Mouse (Mus musculus) left cerebral cortex, postnatal 36 days (tissue): ENCODE data around the gene Col25a1. TPM values are rescaled to one million over a fixed set of nuclear protein-coding genes. Genes with fewer than 3 reads are reported as not detected.

ENCODE experiments used
- DNase-seq, 2 experiments: peaks; one replicate each; pipeline ENCODE4 v3.0.0; 2021 to 2022; ENCODE audit warnings: low spot score in 2 of 2, mixed read lengths in 1 of 2
- intact Hi-C: fragments of 180-260 bp; cut with DNase I; formaldehyde crosslinking; loops from one replicate; pipeline ENCODE4 v1.15.1; 2025
- total RNA-seq, 2 experiments: library from RNA; stranded (reverse); gene quantifications; 2 replicates each; pipeline ENCODE4 v1.2.3; 2021

Gene Col25a1
- total RNA-seq, 2 experiments from 2014 or later, result 40.2 to 46.7 TPM

GRCm38 (mm10) chr3:130232944-130233343 lies 101.6 kb downstream of the Col25a1 start:
- intact Hi-C loops, result no loop called here
- no peak for DNase-seq

DNA sequence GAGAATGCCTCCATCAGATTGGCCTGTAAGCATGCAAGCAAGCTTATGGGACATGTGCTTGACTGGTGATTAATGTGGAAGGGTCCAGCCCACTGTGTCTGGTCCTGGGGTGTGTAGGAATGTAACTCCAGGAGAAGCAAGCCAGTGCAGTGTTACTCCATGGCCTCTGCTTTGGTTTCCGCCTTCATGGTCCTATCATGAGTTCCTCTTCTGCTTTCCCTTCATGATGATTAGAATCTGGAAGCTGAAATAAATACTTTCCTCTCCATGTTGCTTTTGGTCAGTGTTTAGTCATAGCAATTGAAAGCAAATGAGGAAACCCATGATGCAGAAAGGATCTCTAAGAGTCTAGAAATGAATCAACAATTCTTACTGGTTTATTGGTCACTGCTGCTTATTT lies 103.9 kb downstream of the Col25a1 start:
- intact Hi-C loops, result no loop called here

GRCm38 (mm10) chr3:130236129-130236528 lies 104.8 kb downstream of the Col25a1 start:
- DNase-seq, result no peak
- intact Hi-C loops, result no loop called here

More for the DNA sequence above, 103.9 kb downstream of the Col25a1 start:
- DNase-seq, result no peak

- intact Hi-C loops, result no loop called here
- DNase-seq, result no peak
Measured at GRCm38 (mm10) chr3:130237852-130238251, 106.6 kb downstream of the Col25a1 start.

DNA sequence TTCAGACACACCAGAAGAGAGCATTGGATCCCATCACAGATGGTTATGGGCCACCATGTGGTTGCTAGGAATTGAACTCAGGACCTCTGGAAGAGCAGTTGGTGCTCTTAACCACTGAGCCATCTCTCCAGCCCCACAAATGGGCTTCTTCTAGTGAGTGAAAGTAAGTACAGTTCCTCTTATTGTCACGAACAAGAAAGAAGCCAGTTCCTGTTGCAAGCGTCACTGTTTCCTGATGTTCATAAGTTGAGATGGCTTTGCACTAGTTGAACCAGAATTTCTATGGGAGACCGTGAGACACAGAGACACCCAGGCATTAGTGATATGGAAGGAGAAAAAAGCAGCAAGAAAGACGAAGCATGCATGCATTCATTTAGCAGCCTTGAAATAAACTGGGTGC lies 110.6 kb downstream of the Col25a1 start:
- no peak for DNase-seq
- intact Hi-C loops, result no loop called here

GRCm38 (mm10) chr3:130242647-130243296 lies 111.5 kb downstream of the Col25a1 start:
- intact Hi-C loops, result no loop called here
- no peak for DNase-seq

- no peak for DNase-seq
- intact Hi-C loops, result no loop called here
Measured at GRCm38 (mm10) chr3:130252355-130252754, 121.1 kb downstream of the Col25a1 start.

DNA sequence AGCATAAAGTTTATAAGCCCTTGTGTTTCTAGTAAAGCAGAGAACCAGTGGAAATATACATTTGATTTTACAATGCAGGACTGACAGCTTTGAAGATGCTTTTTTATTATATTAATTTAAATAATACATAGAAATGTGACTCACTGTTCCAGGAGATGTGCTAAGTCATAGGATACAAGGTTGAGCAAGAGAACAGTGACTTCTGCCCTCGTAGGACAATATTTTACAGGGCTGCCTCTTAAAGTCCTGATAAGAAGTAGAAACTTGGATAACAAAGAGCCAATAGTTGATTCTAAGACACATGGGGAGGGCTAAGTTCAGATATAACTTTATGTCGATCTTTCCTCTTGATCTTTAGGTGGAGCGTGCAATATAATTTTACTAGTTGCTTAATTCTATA lies 124.8 kb downstream of the Col25a1 start:
- DNase-seq, result no peak
- intact Hi-C loops, result no loop called here

GRCm38 (mm10) chr3:130256610-130257009 lies 125.3 kb downstream of the Col25a1 start:
- DNase-seq, result no peak
- intact Hi-C loops, result no loop called here

DNA sequence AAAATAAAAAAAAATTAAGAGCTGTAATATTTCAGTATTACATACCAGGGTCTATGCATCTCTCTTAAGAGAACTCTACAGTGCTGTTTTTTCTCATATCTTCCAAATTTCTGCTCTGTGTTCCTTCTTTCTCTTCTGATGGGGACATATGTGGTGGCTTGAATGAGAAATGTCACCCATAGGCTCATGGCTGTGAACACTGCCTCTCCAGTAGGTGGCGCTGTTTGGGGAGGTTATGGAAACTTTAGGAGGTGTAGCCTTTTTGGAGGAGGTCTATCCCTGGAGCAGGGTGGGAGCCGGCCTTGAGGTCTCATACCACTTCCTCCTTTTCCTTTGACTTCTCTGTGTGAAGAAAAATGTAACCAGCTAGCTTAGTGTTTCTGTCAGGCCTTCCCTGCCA lies 128.4 kb downstream of the Col25a1 start:
- intact Hi-C loops, result no loop called here
- DNase-seq, result no peak

DNA sequence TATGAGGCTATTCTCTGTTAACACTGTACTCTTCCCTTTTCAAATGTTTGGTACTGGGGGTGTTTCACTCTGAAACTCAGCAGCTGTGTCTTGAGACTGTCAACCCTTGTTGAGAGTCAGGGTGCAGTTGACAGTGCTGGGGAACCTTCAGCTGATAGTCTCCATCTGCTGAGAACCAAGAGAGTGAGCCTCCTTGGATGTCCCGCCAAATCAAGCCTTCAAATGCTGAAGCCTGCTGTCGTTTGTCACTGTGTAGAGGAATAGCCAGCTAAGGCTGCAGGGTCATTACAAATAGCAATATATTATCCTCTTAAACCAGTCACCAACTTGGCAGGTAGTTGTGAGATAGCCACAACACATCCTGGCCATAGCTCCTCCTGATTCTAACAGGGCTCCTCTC lies 129.0 kb downstream of the Col25a1 start:
- DNase-seq, result no peak
- intact Hi-C loops, result no loop called here

DNA sequence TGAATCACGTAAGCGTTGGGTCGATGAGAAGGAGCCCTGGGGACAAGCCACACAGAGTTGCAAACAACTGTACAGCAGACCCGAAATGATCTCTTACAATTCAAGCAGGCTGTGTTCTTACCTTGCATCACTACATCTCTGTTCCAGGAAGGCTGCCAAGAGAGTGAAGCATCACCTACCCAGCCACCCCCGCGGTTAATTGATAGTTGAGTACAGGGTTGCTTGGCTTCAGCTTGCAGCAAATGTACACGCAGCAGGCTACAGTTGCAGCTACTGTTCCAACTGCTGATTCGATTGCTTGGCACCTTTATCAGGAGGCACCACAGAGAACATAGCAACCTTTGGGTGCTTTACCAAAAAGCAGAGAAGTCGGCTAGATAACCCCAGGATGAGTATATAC lies 133.8 kb downstream of the Col25a1 start:
- intact Hi-C loops, result loop anchor here (5.0 kb wide), 1 partner anchor 83 kb away; no protein-coding TSS in a partner anchor
- DNase-seq, result no peak

DNA sequence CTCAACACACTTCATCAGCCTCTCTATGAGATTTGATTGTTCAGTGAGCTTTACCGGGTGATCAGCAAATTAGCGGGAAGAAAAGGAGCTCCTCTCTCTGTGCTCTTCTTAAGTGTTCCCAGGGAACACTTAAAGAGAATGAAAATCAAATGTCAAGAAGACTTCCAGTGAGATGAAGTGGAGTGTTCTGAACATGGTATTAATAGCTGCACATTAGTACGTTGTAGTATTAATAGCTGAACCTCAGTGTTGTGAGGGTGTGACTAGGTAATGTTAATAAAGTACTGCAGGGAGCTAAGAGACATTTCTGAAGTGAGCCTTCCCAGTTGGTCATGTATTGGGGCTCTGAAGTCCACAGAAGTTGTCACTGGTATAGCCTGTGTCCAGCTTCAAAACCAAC lies 139.2 kb downstream of the Col25a1 start:
- intact Hi-C loops, result no loop called here
- DNase-seq, result no peak

- no peak for DNase-seq
- intact Hi-C loops, result no loop called here
Measured at GRCm38 (mm10) chr3:130273949-130274348, 142.6 kb downstream of the Col25a1 start.

DNA sequence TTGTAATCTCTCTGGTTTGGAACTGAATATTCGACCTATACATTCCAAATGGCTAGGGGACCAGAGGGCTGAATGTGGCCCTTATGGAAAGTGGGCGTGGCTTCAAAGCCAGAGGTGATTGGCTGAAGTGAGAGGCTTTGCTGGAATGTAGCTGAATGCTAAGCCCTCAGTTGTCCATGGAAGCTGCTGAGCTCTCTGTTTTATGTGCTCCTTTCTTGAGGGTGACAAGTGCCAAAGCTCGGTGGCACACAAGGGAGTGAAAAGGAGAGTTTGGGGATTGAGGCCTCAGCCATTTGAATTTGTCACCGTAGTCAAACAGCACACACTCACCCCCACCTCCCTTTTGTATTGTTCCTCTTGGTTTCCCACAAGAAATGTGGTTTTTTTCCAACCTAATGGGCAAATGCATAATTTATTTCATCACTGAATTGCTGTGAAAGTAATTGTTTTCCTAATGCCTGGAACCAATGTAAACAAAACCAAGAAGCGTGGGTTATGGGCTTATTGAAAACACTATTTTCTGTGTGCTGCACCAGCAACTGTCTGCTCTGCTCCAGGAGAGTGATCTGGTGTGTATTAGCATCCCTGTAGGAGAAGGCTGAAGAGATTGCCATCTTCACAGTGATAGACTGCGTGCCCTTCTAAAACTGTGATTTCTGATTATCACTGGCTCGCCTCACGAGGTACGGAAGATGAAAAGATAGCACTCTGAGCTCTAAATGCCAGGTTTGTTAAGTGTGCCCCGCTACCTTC lies 147.2 kb downstream of the Col25a1 start:
- intact Hi-C loops, result no loop called here
- DNase-seq, result no peak

GRCm38 (mm10) chr3:130283011-130283760 lies 151.9 kb downstream of the Col25a1 start:
- intact Hi-C loops, result no loop called here
- DNase-seq, result no peak

DNA sequence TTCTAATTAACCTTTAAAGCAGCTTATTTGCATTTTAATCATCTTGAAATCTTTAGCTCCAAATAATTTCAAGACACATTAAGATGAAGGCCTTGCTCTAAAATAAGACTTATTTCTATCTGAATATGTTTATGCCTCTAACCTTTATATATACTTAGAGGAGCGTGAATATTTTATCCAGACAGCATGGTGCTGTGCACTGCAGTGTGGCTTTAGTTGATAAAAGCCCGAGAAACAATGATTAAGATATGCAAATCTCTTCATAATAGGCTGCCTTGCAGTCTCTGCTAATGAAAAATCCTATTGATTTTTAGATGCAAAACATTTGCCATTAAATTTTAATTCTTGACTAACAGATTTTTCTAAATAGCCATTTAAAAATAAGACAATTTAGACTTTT lies 156.8 kb downstream of the Col25a1 start:
- intact Hi-C loops, result no loop called here
- DNase-seq, result no peak

- no peak for DNase-seq
- intact Hi-C loops, result no loop called here
Measured at GRCm38 (mm10) chr3:130288756-130289155, 157.5 kb downstream of the Col25a1 start.

DNA sequence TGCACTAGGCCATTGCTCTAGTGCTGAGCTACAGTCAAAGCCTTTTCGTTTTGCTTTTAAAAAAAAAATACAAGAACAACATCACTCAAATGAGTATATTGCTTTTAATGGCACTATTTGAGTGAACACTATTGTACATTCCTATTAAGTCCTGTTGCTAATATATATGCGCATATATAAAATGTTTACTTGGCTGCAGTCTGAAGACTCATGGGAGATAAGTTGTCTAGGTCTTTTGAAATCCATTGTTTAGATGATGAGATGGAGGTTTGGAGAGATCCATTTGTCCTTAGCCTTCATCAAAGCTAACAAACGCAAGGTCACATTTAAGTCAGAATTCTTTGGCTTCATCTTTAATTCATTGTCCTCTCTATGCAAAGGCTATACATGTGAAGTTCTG lies 157.9 kb downstream of the Col25a1 start:
- intact Hi-C loops, result no loop called here
- no peak for DNase-seq

DNA sequence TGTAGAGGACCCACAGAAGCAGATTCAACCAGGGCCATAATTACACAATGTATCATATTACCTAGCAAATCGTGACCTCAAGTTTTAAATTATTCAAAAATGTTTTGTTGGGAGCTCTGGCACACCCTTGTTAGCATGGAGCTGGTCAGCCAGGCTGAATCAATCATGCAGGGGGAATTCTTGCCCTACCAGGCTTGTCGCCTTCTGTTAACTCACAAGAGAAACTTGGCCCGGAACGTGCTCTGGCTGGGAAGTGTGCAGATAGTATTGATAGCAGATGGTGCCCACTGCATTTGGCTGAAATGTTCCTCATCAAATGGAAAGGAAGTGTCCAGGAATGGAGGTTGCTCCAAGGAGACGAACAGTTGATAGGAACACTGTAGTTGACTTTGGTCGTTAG lies 158.9 kb downstream of the Col25a1 start:
- intact Hi-C loops, result no loop called here
- DNase-seq, result no peak

DNA sequence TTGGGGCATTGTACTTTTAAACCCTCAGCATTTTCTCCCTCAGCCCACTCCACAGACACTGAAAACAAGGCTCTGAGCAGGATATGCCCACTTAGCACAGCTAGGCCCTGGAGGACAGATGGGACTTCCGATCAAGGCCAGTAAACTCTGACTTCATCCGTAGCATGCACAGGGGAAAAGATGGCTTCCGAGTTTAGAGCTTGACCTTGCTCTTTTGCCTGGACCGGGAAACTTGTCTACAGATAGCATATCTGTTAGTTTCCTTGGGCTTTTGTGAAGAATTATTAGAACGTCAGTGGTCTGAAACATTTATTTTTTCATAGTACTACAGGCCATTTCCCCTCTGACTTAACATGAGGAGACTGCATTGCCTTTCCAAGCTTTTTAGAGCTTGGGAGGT lies 159.4 kb downstream of the Col25a1 start:
- intact Hi-C loops, result no loop called here
- DNase-seq, result no peak
